Mouse (Mus musculus) kidney, embryonic 15.5 days (tissue): ENCODE results near the gene Kremen1. TPM values are rescaled to one million over a fixed set of nuclear protein-coding genes. Genes with fewer than 3 reads are reported as not detected.

ENCODE experiments used
- ATAC-seq: fragments of 200-750 bp; cut with Nextera tagmentation; replicated peaks from 2 replicates; pipeline ENCODE4 v1.8.0; 2017; ENCODE audit warnings: moderate TSS enrichment; ENCODE audit not compliant: low FRiP score
- H3K27ac ChIP-seq: fragments of 300-500 bp; sonication (generic); 2 replicates; pipeline ENCODE4 v1.5.1; 2015; ENCODE audit warnings: mild to moderate bottlenecking, inconsistent platforms
- H3K27me3 ChIP-seq: fragments of 300-500 bp; sonication (generic); 2 replicates; pipeline ENCODE4 v1.6.1; 2015; ENCODE audit warnings: inconsistent platforms
- H3K36me3 ChIP-seq: fragments of 300-500 bp; sonication (generic); 2 replicates; pipeline ENCODE4 v1.6.1; 2015; ENCODE audit warnings: inconsistent platforms
- H3K4me1 ChIP-seq: fragments of 300-500 bp; sonication (generic); 2 replicates; pipeline ENCODE4 v1.6.1; 2015; ENCODE audit warnings: inconsistent platforms
- H3K4me2 ChIP-seq: fragments of 300-500 bp; sonication (generic); 2 replicates; pipeline ENCODE4 v1.6.1; 2015; ENCODE audit warnings: moderate library complexity, mild to moderate bottlenecking, inconsistent platforms
- H3K4me3 ChIP-seq: fragments of 300-500 bp; sonication (generic); replicated peaks from 2 replicates; pipeline ENCODE4 v1.5.1; 2015; ENCODE audit warnings: mild to moderate bottlenecking, inconsistent platforms
- H3K9ac ChIP-seq: fragments of 300-500 bp; sonication (generic); 2 replicates; pipeline ENCODE4 v1.6.1; 2015; ENCODE audit warnings: mild to moderate bottlenecking, inconsistent platforms
- H3K9me3 ChIP-seq: fragments of 300-500 bp; sonication (generic); replicated peaks from 2 replicates; pipeline ENCODE4 v1.6.1; 2016; ENCODE audit warnings: inconsistent platforms
- WGBS: fragments of 180-500 bp; shearing (Covaris S2); methylation state at CpG from one replicate; pipeline ENCODE4 v1.1.7; 2015; ENCODE audit warnings: mixed read lengths; 5-methylcytosine and 5-hydroxymethylcytosine counted together
- polyA plus RNA-seq: library from polyadenylated mRNA; unstranded; fragments of >200 nt; fragmentation: Nextera tagmentation; extraction: Ambion mirVana; gene quantifications from 2 replicates; pipeline ENCODE4 v1.2.1, GENCODE M21; 2015

The Kremen1 gene
- polyA plus RNA-seq, 1 experiment from 2014 or later: 22.9 TPM

- Histone ChIP-seq H3K4me2 (peak overlapping the region; percentile 78), H3K9ac (peak overlapping the region; percentile 87), H3K4me1 (peaks cover 36% of the 10 kb centered on the region), H3K36me3 (no peaks in the 10 kb centered on the region), H3K4me3 (peak overlapping the region; percentile 94), H3K27ac (peak overlapping the region; percentile 84), H3K9me3 (no peaks in the 10 kb centered on the region), H3K27me3 (no peaks in the 10 kb centered on the region)
- under 1% methylated on average over 36 of the region's 42 CpGs for WGBS
- ATAC-seq: peak; percentile 50
Measured at GRCm38 (mm10) chr11:5260942-5261459, 357 bp downstream of the Kremen1 start.

- H3K36me3 ChIP-seq: no peaks in the 10 kb centered on the region
- H3K9me3 ChIP-seq: no peaks in the 10 kb centered on the region
- peak overlapping the region; percentile 84 for H3K27ac ChIP-seq
- peaks cover 42% of the 10 kb centered on the region for H3K4me1 ChIP-seq
- H3K4me2 ChIP-seq: peak overlapping the region; percentile 78
- no peak for ATAC-seq
- WGBS: 22% methylated on average over 10 of the region's 10 CpGs
- H3K4me3 ChIP-seq: peak overlapping the region; percentile 94
- no peaks in the 10 kb centered on the region for H3K27me3 ChIP-seq
- peak overlapping the region; percentile 87; the same call in 1 of the 2 replicates for H3K9ac ChIP-seq
Measured at GRCm38 (mm10) chr11:5259944-5260598, 1.3 kb downstream of the Kremen1 start.

- WGBS: 93% methylated on average over 6 of the region's 6 CpGs
- H3K4me3 ChIP-seq: no peak overlapping the region
- no peak for ATAC-seq
- H3K27me3 ChIP-seq: no peaks in the 10 kb centered on the region
- H3K9me3 ChIP-seq: no peaks in the 10 kb centered on the region
- H3K4me1 ChIP-seq: peaks cover 57% of the 10 kb centered on the region
- no peak overlapping the region for H3K27ac ChIP-seq
- no peaks in the 10 kb centered on the region for H3K36me3 ChIP-seq
- no peak overlapping the region for H3K9ac ChIP-seq
- H3K4me2 ChIP-seq: no peak overlapping the region
Measured at GRCm38 (mm10) chr11:5258036-5258435, 3.3 kb downstream of the Kremen1 start.

GRCm38 (mm10) chr11:5257151-5257862 lies 4.1 kb downstream of the Kremen1 start:
- no peak overlapping the region for H3K9ac ChIP-seq
- no peak overlapping the region for H3K4me2 ChIP-seq
- peaks cover 62% of the 10 kb centered on the region for H3K4me1 ChIP-seq
- no peaks in the 10 kb centered on the region for H3K27me3 ChIP-seq
- H3K27ac ChIP-seq: peak overlapping the region; percentile 63
- no peak for ATAC-seq
- H3K4me3 ChIP-seq: no peak overlapping the region
- WGBS: 79% methylated on average over 13 of the region's 13 CpGs
- H3K36me3 ChIP-seq: no peaks in the 10 kb centered on the region
- H3K9me3 ChIP-seq: no peaks in the 10 kb centered on the region

- WGBS: 48% methylated on average over 9 of the region's 9 CpGs
- Histone ChIP-seq H3K4me1 (peaks cover 68% of the 10 kb centered on the region), H3K4me2 (no peak overlapping the region), H3K4me3 (no peak overlapping the region), H3K9me3 (no peaks in the 10 kb centered on the region), H3K27ac (peak overlapping the region; percentile 42), H3K27me3 (no peaks in the 10 kb centered on the region), H3K9ac (no peak overlapping the region), H3K36me3 (no peaks in the 10 kb centered on the region)
- no peak for ATAC-seq
Measured at GRCm38 (mm10) chr11:5255509-5256014, 5.8 kb downstream of the Kremen1 start.

- H3K27me3 ChIP-seq: no peaks in the 10 kb centered on the region
- peaks cover 58% of the 10 kb centered on the region for H3K4me1 ChIP-seq
- H3K4me3 ChIP-seq: no peak overlapping the region
- no peaks in the 10 kb centered on the region for H3K36me3 ChIP-seq
- no peak for ATAC-seq
- H3K9ac ChIP-seq: no peak overlapping the region
- no peak overlapping the region for H3K27ac ChIP-seq
- H3K4me2 ChIP-seq: no peak overlapping the region
- H3K9me3 ChIP-seq: no peaks in the 10 kb centered on the region
- WGBS: 51% methylated on average over 2 of the region's 2 CpGs
Measured at GRCm38 (mm10) chr11:5254016-5254415, 7.3 kb downstream of the Kremen1 start.

GRCm38 (mm10) chr11:5253528-5253927 lies 7.8 kb downstream of the Kremen1 start:
- Histone ChIP-seq H3K4me2 (no peak overlapping the region), H3K4me1 (peaks cover 58% of the 10 kb centered on the region), H3K27me3 (no peaks in the 10 kb centered on the region), H3K9me3 (no peaks in the 10 kb centered on the region), H3K36me3 (no peaks in the 10 kb centered on the region), H3K4me3 (no peak overlapping the region), H3K9ac (no peak overlapping the region), H3K27ac (no peak overlapping the region)
- 41% methylated on average over 3 of the region's 3 CpGs for WGBS
- ATAC-seq: no peak

- WGBS: 80% methylated on average over 8 of the region's 8 CpGs
Measured at GRCm38 (mm10) chr11:5252727-5253126, 8.6 kb downstream of the Kremen1 start.

GRCm38 (mm10) chr11:5251112-5251511 lies 10.2 kb downstream of the Kremen1 start:
- peak overlapping the region; percentile 39; the same call in 1 of the 2 replicates for H3K27ac ChIP-seq
- H3K9me3 ChIP-seq: no peaks in the 10 kb centered on the region
- WGBS: 43% methylated on average over 6 of the region's 6 CpGs
- no peak overlapping the region for H3K4me3 ChIP-seq
- no peak overlapping the region for H3K4me2 ChIP-seq
- peaks cover 47% of the 10 kb centered on the region for H3K4me1 ChIP-seq
- H3K9ac ChIP-seq: no peak overlapping the region
- ATAC-seq: no peak; the same call in 1 of the 2 replicates
- no peaks in the 10 kb centered on the region for H3K27me3 ChIP-seq
- no peaks in the 10 kb centered on the region for H3K36me3 ChIP-seq

More at GRCm38 (mm10) chr11:5252727-5253126, 8.6 kb downstream of the Kremen1 start:
- H3K9me3 ChIP-seq: no peaks in the 10 kb centered on the region
- H3K4me3 ChIP-seq: no peak overlapping the region
- no peaks in the 10 kb centered on the region for H3K27me3 ChIP-seq
- ATAC-seq: no peak
- H3K9ac ChIP-seq: no peak overlapping the region
- H3K27ac ChIP-seq: 0 out of 2 replicates have a peak overlapping the region, but pooled peaks have one; percentile 4
- peaks cover 58% of the 10 kb centered on the region for H3K4me1 ChIP-seq
- H3K36me3 ChIP-seq: no peaks in the 10 kb centered on the region
- no peak overlapping the region for H3K4me2 ChIP-seq

- no peak overlapping the region for H3K27ac ChIP-seq
- H3K27me3 ChIP-seq: no peaks in the 10 kb centered on the region
- no peaks in the 10 kb centered on the region for H3K9me3 ChIP-seq
- no peak for ATAC-seq
- 60% methylated on average over 2 of the region's 2 CpGs for WGBS
- peaks cover 2% of the 10 kb centered on the region for H3K36me3 ChIP-seq
- H3K4me3 ChIP-seq: no peak overlapping the region
- H3K4me2 ChIP-seq: no peak overlapping the region
- peaks cover 48% of the 10 kb centered on the region for H3K4me1 ChIP-seq
- no peak overlapping the region for H3K9ac ChIP-seq
Measured at GRCm38 (mm10) chr11:5248200-5248599, 13.2 kb downstream of the Kremen1 start.

GRCm38 (mm10) chr11:5245431-5245830 lies 15.9 kb downstream of the Kremen1 start:
- WGBS: 69% methylated on average over 7 of the region's 7 CpGs
- Histone ChIP-seq H3K4me1 (peaks cover 38% of the 10 kb centered on the region), H3K27me3 (no peaks in the 10 kb centered on the region), H3K27ac (peak overlapping the region; percentile 83; the same call in 1 of the 2 replicates), H3K9me3 (no peaks in the 10 kb centered on the region), H3K36me3 (peaks cover 27% of the 10 kb centered on the region), H3K9ac (no peak overlapping the region), H3K4me2 (no peak overlapping the region), H3K4me3 (no peak overlapping the region)
- no peak for ATAC-seq

- peak overlapping the region; percentile 30 for H3K4me2 ChIP-seq
- H3K9me3 ChIP-seq: no peaks in the 10 kb centered on the region
- no peak overlapping the region for H3K4me3 ChIP-seq
- WGBS: 46% methylated on average over 8 of the region's 8 CpGs
- H3K9ac ChIP-seq: no peak overlapping the region
- ATAC-seq: no peak
- peaks cover 44% of the 10 kb centered on the region for H3K4me1 ChIP-seq
- H3K36me3 ChIP-seq: peaks cover 27% of the 10 kb centered on the region
- no peaks in the 10 kb centered on the region for H3K27me3 ChIP-seq
- H3K27ac ChIP-seq: peak overlapping the region; percentile 83
Measured at GRCm38 (mm10) chr11:5244749-5245130, 16.6 kb downstream of the Kremen1 start.
